Mouse (Mus musculus): ENCODE measurements at regions not wholly inside any gene's neighbourhood (a gene's known extent, or its start where the extent isn't known, plus 50 kb on each side); places are given as distances from the start of the nearest gene placed in this dataset.

- intact Hi-C loops (cut with DNase I), result loop anchor here (10.0 kb wide), 1 partner anchor 188 kb away; the partner anchor contains the start of gene Nck2
Observed at GRCm38 (mm10) chr1:43633246-43633645, 97.2 kb upstream of the 1500015O10Rik start.

DNA sequence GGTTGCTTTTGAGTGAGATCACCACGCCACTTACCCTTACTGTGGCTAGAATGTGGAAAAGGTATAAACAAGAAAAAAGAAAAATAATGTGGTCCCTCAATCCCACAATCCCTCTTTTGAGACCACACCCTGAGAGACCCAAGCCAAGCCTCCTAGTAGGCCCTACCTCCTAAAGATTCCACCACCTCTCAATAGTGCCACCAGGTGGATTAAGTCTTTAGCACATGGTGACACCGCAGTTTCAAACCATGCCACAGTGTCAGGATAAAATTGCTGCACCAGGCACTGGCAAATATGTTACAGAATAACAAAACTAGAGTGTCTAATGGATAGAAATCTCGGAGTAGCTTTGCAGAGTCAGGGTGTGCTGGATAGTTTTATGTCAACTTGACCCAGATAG lies 94.7 kb upstream of the 1500015O10Rik start:
- intact Hi-C loops (cut with DNase I), result loop anchor here (2.0 to 10.0 kb wide), 2 partner anchors 191 to 337 kb away; partner anchors contain the start of gene Nck2

- intact Hi-C loops (cut with DNase I), result loop anchor here (10.0 kb wide), 1 partner anchor 193 kb away; the partner anchor contains the start of gene Nck2
Observed at GRCm38 (mm10) chr1:43637956-43638355, 92.4 kb upstream of the 1500015O10Rik start.

- intact Hi-C loops (cut with DNase I), result no loop called here
Observed at GRCm38 (mm10) chr1:43672031-43672430, 58.4 kb upstream of the 1500015O10Rik start.

Measured in adrenal gland (tissue).